Mouse (Mus musculus): Measurements from ENCODE around the gene Ssbp3.

The Ssbp3 gene

DNA sequence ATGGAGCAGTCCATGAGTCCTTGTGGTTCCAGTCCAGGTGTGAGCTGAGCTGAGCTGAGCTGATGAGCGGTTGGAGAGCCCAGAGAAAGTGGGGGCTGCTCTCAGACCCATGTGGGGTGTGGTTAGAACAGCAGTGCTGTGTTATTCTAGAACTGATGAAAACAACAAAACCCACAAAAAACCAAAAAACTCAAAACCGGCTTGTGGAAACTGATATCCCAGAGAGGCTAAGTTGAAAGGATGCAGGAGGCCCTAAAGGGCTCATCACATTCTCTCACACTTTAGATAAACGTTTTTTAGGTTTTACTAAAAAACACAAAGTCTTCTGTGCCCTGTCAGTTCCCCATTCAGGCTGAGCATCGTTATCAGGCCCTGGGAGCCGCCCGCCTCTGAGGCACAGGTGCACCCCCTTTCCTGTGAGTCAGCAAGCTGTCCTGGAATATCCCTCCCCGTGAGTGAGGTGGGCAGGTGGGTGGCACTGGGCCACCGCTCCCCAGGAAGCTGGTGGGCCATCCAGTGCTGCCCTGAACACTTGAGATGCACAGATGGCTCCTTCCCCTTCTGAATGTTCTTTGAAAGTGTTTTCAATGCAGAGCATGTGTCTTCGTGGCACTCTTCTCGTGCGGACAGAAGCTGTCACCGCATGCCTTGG lies 24.6 kb downstream of the Ssbp3 start:
- no peak for DNase-seq (ENCODE audit: low spot score)

DNA sequence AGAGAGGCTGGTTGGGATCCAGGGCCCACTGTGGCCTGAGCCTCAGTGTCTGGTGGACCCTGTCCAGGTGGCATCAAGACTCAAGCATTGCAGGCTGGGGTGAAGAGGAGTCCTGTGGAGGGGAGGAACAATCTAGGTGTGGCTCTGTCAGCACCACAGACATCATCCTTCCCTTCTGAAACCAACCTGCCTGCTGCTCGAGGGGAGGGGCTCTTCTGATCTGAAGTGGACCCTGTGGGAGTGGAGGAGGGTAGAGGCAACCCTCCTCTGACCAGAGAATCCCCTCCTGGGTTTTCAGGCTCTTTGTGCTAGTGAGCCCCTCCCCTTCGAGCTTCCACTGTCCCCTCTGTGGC lies 25.1 kb downstream of the Ssbp3 start:
- no peak for DNase-seq (ENCODE audit: low spot score)

DNA sequence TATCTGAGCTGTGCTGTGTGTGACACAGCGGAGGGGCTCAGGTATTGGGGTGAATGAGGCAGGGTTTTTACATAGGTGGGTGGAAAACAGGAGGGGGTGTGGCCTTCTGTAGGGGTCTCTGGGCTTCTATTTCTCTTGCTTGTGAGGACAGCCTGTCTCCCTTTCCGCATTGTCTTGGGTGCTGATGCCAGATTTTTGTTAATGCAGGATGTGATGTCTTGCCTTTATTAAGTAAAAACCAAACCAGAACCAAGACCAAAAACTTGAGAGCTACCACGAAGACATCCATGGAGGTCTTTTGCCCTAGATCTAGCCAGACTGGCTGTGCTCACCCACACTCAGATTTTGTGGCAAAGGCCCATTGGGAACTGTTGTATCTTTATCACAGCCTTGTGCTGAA lies 25.5 kb downstream of the Ssbp3 start:
- DNase-seq (ENCODE audit: low spot score): no peak

DNA sequence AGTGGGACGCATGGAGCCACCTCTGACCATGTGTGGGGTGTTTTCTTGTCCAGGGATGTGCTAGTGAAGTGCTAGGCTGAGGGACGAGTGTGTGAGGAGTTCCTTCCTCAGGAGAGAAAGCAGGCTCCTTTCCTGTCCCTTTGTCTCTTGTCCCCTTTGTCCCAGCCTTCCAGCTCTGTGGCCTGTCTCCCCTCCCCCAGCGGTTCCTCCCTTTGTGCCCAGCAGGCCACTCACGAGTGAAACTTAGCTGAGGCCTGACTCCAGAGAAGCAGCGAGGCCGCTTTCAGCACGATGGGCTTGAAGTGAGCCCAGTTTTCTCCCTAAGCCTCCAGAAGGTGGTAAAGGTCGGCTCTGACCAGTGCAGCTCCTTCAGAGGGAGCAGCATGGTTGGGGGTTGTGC lies 26.2 kb downstream of the Ssbp3 start:
- DNase-seq (ENCODE audit: low spot score): no peak

DNA sequence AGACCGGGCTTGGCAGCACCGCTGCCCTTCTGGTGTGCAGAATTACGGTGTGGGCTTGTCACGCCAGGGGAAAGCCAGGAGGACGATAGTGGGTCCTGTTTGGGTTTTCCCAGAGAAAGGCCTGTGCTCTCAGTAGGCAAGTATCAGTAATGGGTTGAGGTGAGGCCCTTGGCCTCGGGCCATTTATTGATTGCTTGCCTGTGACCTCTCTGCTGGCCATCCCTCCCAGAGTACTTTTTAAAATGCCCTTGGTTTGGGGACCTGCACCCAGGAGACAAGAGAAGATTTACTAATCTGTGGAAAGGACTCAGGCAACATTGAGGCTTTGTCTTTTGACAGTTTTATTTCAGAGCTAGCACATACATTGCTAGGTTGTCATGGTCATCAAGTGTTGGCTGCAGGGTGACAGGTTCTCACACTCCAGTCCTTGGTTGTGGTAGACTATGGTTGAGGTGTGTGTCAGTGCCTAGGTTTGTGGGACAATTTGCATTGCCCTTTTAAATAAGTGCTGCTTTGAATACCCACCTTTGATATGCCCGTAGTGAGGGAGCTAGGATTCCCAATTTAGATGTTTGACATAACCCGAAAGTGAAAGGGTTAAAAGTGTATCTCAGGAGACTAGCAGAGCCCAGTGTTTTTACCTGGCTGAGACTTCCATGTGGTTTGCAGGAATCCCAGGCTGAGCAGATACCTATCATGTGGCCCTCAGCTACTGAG lies 28.2 kb downstream of the Ssbp3 start:
- DNase-seq (ENCODE audit: low spot score): no peak

DNA sequence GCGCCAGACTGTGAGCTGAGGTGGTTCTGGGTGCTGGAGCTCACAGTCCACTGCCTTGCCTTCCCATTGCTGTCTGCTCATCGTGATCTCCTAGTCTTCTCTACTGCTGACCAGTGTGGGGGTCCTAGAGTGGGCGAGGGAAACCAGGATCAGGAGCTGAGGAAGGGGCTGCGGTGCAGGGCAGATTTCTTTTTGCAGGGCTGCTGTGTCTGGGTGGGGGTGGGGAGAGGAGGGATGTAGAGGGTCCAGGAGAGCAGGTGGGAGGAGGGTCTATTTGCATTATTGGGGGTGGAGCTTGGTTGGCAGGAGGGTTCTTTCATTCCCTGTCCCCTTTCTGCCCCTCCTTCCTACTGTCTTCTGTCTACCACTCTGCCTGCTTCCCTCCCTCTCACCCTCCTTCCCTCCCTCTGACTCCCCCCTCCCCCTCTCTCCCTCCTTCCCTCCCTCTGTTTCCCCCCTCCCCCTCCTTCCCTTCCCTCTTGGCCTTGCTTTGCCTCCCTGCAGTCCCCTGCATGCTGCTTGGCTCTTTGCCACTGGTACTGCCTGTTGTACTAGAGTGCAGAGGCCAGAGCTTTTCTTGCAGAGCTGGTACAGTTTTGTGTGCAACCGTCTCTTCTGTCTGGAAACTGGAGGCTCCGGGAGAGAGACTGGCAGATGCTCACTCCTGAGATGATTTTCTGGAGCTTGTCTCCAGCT lies 28.9 kb downstream of the Ssbp3 start:
- peak; percentile 42 for DNase-seq (ENCODE audit: low spot score)

DNA sequence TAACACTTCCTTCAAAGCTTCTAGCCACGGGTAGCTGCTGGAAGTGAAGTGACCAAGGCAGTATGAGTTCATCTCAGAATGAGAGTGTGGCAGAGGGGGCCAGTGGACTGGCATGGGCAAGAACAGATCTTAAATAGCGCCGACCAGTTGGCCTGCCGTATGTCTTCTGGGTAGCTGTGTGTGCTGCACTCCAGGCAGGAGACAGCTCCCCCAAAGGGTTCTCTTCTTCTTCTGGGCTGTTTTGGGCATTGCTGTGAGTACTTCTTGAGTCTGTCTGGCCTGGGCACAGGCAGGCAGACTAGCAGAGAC lies 29.4 kb downstream of the Ssbp3 start:
- DNase-seq (ENCODE audit: low spot score): no peak

DNA sequence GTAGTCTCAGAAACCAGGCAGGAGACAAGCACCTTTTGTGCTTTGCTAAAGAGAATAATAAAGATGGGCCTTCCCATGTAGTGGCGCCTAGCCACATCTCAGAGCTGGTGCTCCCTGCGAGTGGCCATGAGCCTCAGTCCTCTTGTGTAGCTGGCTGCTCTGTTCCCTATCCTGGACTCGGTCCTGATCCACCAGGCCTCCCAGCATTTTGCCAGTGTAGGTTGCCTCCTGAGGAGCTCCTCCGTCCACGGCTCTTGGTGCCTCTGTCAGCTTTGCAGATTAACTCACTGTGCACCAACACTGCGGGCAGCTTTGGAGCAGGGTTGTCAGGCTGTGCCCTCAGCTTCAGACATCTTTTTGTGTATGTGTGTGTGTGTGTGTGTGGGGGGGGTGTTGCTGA lies 30.4 kb downstream of the Ssbp3 start:
- DNase-seq (ENCODE audit: low spot score): no peak

DNA sequence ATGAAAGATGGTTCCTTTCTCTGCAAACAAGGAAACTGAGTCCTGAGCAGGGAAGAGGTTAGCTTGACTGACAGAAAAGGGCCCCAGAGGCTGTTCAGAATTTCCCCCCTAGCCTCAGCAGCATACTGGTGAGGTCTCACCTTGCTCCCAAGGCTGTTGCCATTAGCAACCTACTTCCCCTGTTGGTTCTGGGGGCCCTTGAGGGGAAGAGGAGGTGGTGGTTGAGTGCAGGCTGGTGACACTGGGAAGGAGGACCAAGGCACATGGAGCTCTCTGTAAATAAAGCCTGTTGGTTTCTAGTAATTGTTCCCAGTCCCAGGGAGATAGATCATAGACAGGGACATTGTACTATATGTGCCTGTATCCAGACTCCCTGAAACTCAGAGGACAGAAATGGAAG lies 31.0 kb downstream of the Ssbp3 start:
- DNase-seq (ENCODE audit: low spot score): no peak

DNA sequence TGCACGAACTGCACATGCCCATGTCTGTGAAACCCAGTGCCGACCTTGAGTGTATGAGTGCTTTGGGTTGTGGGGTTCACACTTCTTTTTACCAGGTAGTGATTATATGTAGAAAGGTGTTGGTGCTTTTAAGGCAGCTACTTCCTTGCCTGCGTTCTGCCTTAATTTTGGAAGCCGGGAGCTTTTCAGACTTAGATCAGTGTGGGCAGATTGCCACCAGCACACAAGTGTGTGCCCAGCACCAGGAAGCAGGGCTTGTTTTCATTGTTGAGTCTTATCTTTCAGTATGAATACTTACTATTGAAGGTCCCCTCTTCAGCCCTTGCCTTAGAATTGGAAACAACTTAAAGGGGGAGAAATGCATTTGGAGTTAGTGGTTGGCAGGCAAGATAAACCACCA lies 32.0 kb downstream of the Ssbp3 start:
- DNase-seq (ENCODE audit: low spot score): no peak

DNA sequence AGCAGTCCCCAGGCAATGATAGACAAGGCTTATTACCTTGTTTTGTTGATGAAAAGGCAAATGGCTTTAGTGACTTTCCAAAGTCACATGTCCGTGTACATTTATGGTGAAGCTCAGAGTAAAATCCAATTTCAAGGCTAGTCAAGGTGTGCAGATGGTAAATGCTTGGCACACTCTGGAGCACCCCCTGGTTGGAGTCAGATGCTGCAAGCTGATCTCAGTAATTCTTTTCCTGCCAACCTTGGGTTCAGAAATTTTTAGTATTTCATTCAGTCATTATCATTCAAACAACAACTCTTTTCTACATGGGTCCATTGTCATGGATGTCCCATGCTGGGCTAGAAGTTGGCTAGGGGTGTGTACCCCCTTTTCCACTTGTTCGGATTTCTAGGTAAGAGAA lies 33.1 kb downstream of the Ssbp3 start:
- DNase-seq (ENCODE audit: low spot score): no peak

DNA sequence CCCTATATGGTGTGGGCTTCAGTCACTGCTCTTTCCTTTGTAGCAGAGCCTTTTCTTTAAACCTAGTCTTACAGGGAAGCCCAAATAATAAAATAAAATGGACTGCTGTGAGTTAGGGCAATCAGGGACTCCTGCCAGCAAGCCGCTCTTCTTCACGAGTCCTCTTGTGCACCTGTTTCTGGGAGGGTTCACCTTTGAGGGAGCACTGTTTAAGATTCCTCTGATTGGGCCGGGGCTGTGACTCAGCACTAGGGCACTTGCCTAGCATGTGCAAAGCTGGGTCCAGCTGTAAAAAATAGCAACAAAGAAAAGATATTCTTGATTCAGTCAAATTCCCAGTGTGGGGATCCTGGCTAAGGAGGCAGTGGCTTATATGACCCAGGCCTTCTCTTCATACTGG lies 34.4 kb downstream of the Ssbp3 start:
- no peak for DNase-seq (ENCODE audit: low spot score)

DNA sequence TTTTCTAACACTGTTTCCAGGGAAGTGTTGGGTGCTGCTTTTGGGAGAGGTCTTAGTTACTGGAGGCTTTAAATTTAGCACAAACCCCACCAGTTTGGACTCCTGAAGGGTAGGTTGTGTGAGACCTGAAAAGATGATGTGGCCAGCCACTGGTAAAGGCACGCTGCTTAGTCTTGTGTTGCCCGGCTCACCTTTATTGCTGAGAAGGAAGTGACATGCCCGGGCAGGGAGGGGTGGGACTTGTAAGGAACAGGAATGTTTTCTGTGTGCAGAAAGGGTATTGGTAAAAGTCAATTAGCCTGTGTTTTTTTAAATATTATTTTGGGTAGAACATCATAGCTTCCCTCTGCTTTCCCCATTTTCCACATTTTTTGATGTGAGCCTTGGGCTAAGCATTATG lies 37.2 kb downstream of the Ssbp3 start:
- no peak for DNase-seq (ENCODE audit: low spot score)

DNA sequence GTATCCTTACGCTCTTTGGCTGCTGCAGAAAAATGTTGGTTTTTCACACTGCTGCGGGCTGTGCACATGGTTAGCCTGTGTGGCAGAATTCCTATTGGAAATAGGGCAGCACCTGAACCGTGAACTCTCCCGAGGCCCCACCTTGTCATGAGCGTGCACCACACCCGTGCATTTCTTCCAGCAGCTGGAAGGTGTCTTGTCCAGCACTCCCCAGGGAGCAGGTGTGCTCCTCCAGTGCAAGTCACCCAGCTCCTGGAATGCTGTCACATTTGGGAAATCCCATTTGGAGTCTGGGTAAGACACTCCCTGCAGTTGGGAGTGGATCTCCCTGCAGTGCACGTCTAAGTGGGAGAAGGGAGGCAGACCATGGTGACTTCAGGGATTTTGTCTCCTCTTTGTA lies 38.0 kb downstream of the Ssbp3 start:
- DNase-seq (ENCODE audit: low spot score): no peak

DNA sequence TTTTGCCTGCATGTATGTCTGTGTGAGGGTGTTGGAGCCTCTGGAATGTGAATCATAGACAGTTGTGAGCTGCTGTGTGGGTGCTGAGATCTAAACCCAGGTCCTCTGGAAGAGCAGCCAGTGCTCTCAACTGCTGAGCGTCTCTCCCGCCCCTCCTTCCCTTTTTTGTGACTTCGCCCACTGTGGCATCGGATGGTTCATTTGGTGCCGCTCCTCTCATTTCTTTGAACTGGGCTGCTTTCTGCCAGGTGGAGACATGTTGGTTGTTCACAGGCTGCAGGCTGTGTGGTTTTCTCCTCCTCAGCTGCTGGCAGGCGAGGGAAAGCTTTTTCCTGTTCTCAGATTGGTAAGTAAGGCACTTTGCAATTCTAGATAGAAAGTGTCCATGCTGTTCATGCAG lies 38.7 kb downstream of the Ssbp3 start:
- DNase-seq (ENCODE audit: low spot score): no peak

DNA sequence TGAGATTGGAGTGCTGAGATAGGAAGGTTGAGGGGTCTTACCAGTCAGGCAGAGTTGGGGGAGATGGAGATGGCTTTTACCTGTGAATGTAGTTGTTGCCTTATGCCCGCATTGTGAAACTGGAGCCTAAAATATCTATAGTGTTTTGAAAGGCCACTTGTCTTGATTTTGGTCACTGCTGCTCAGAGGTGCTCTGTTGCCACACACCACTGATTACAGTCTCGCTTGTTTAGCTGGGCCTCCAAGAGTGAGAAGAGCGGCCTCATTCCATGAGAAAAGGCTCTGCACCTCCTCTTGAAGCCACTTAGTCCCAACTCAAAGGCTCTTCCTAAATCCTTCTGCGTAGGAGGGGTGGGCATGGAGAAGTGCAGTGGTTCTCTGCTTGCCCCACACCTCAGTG lies 40.3 kb downstream of the Ssbp3 start:
- no peak for DNase-seq (ENCODE audit: low spot score)

DNA sequence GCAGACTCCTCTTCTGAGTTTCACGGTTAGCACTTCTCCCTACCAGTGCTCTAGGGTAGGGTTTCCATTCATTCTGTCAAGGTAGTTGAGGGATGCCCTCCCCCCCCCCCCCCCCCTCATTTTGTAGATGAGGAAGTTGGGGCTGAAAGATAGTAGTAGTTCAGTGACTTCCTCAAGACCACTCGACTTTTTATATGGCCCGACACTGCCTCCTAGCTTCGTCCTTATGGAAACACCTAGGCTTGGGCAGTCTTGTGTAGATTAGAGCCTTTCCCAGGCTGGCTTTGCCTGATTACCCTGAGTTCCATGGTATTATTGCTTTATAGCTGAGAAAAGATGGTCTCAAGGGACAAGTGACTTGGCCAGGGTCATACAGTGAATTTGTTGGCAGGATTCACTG lies 41.0 kb downstream of the Ssbp3 start:
- DNase-seq (ENCODE audit: low spot score): no peak

DNA sequence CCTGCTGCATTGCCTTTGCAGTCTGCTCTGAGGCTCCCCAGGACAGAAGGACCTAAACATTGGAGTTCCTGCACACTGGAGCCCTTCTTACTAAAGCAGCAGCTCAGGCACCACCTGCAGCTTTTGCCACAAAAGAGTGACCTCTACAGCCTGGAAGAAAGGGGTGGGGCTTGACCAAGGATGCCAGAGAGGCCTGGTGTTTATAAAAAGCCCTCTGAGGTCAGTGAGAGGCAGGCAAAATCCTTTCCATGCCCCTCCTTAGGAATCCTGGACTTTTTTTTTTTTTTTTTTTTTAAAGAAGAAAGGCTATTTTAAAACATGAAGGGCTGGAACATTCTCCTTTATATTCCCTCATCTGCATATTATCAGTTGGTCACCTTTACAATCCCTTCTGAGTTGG lies 42.7 kb downstream of the Ssbp3 start:
- no peak for DNase-seq (ENCODE audit: low spot score)

DNA sequence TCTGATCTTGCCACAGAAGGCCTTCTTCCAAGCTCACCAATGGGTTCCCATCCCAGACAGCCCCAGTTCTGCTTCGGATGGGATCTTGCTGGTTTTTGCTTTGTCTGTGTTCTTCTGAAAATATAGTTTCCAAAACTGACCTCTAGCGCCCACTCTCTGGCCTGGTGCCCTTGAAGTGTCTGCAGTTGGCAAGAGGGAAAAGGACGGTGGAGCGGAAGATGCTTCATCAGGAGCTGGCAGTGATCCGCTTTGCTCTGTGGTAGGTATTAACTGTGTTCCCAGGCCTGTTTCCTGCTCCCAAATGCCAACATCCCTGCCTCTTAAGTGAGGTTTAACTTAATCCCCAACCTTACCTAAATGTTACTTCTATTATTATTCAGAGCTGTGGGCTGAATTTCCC lies 43.3 kb downstream of the Ssbp3 start:
- no peak for DNase-seq (ENCODE audit: low spot score)

DNA sequence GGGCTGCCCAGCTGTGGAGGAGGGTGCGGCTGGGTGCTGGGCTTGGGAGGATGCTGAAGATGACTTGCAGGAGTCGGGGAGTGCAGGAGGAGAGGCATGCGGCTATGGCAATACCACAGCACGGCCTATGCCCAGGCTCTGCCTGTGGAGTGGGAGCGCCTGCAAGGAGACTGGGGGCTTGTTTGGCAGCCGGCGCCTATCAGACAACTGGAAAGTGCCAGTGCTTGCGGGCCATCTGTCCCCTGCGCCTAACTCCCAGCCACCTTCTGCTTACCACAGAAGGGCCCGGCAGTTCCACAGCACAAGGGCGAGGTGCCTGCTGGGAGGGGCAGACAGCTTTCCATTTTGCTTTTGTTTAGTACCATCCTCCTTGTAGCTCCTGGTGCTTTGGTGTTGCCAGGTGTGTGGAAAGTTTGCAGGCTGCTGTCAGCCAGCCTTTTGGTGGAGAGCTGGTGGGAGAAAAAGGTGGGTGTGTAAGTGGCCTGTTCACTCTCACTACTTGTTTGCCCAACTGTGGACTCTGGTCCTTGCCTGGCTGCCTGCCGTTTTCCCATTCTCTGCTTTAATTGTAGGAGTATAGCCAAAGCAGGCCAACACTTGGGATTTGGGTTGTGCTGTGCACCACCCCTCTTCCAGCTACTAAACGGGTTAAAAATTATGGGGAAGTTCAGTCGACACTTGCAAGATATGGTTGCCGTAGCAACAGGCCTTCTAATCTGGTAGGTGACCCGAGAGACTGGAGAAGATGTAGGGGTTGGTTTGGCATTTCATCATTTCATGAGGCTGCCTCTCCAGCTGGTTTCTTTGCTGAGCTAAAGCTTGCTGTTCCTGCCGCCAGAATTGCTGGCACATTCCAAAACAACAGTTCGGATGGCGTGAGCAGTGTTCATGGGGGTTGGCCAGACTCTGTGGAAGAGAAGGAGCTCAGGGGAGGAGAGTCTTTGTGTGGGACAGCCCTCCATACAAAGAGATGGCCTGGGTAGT lies 45.5 kb downstream of the Ssbp3 start:
- peak; percentile 42 for DNase-seq (ENCODE audit: low spot score)

DNA sequence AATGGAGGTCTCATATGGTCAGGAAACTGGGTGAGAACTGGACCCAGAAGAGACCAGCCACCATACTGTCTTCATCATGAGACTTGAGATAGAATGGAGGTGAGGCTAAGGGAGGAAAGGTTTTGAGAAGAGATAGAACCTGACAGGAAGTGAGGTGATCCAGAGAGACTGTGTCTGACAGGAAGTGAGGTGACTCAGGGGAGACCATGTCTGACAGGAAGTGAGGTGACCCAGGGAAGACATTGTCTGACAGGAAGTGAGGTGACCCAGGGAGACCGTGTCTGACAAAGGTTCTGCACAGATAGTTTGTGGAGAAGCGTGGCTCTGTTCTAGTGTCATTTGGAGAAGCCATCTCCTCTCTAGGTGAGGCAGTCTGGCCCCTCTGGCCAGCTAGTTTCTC lies 47.6 kb downstream of the Ssbp3 start:
- DNase-seq (ENCODE audit: low spot score): no peak

DNA sequence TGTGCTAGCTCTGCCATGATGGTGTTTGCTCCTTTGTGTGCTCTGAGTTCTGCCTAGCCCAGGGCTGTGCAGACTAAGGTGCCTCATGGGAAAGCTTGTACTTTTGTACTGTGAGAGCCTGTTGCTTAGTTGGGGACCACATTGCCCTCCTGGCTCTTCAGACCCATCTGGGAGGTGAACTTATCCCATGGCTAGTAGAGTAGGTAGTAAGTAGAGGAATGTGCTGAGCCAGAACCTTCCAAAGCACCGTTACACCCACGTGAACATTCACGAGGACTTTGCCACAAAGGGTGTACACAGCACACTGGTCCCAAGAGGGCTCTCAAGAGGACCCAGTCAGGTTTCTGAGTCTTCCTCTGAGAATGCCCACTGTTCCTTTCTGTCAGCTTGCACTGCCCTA lies 48.1 kb downstream of the Ssbp3 start:
- no peak for DNase-seq (ENCODE audit: low spot score)

All from left cerebral cortex, adult 11 months (tissue).